Mouse (Mus musculus) liver, embryonic 14.5 days (tissue): Measurements from ENCODE around the gene Rin3. TPM values are rescaled to one million over a fixed set of nuclear protein-coding genes. Genes with fewer than 3 reads are reported as not detected.
A peak's percentile ranks its signal among the peaks of the same experiment; 100 is the strongest.

Experiments
- ATAC-seq: fragments of 200-750 bp; cut with Nextera tagmentation; 2 replicates; pipeline ENCODE4 v1.8.0; 2017; ENCODE audit warnings: moderate number of reproducible peaks, mild to moderate bottlenecking, moderate library complexity; ENCODE audit not compliant: insufficient read depth
- DNase-seq, 3 experiments: peaks; one replicate each; pipeline ENCODE4 v3.0.0-alpha.2; 2012 to 2013; ENCODE audit warnings: low read depth in 3 of 3, low spot score in 3 of 3
- H3K27ac ChIP-seq: fragments of 300-500 bp; sonication (generic); 2 replicates; pipeline ENCODE4 v1.5.1; 2014; ENCODE audit warnings: moderate library complexity, mild to moderate bottlenecking, control low read depth, inconsistent platforms
- H3K27me3 ChIP-seq: fragments of 300-500 bp; sonication (generic); 2 replicates; pipeline ENCODE4 v1.6.1; 2014; ENCODE audit warnings: mild to moderate bottlenecking, low read length, moderate library complexity; ENCODE audit not compliant: control insufficient read depth, insufficient read depth
- H3K36me3 ChIP-seq: fragments of 300-500 bp; sonication (generic); replicated peaks from 2 replicates; pipeline ENCODE4 v1.6.1; 2014; ENCODE audit warnings: low read depth; ENCODE audit not compliant: control insufficient read depth, insufficient read depth
- H3K4me1 ChIP-seq, 2 experiments: fragments of 200-500 bp in 1 of 2; fragments of 300-500 bp in 1 of 2; sonication (generic) in 1 of 2; replicated peaks; 2 replicates each; pipeline ENCODE4 v1.6.1; 2012 to 2014; ENCODE audit warnings: antibody characterized with exemption in 1 of 2, inconsistent platforms in 1 of 2, low read length in 1 of 2; ENCODE audit not compliant: control insufficient read depth in 2 of 2, insufficient read depth in 2 of 2
- H3K4me2 ChIP-seq: fragments of 300-500 bp; sonication (generic); 2 replicates; pipeline ENCODE4 v1.6.1; 2014; ENCODE audit warnings: low read depth, mild to moderate bottlenecking, control low read depth, moderate library complexity
- H3K4me3 ChIP-seq, 2 experiments: fragments of 200-500 bp in 1 of 2; fragments of 300-500 bp in 1 of 2; sonication (generic) in 1 of 2; 2 replicates each; pipeline ENCODE4 v1.5.1; 2012 to 2014; ENCODE audit warnings: low read depth in 2 of 2, low read length in 2 of 2, mild to moderate bottlenecking in 2 of 2, control low read depth in 1 of 2, inconsistent platforms in 1 of 2, moderate library complexity in 1 of 2; ENCODE audit not compliant: insufficient read depth in 1 of 2
- H3K9ac ChIP-seq: fragments of 300-500 bp; sonication (generic); replicated peaks from 2 replicates; pipeline ENCODE4 v1.6.1; 2014; ENCODE audit warnings: mild to moderate bottlenecking, control low read depth, moderate library complexity
- H3K9me3 ChIP-seq: fragments of 300-500 bp; sonication (generic); 2 replicates; pipeline ENCODE4 v1.6.1; 2016; ENCODE audit warnings: low read length, mixed read lengths; ENCODE audit not compliant: control insufficient read depth
- CTCF ChIP-seq: IDR thresholded peaks from 2 replicates; pipeline ENCODE4 v1.5.1; 2016; ENCODE audit warnings: antibody characterized with exemption, low read depth, control low read depth
- EP300 ChIP-seq: IDR thresholded peaks from 2 replicates; pipeline ENCODE4 v1.6.1; 2016; ENCODE audit warnings: antibody characterized with exemption, low read depth
- WGBS: fragments of 180-500 bp; shearing (Covaris S2); extraction: QIAGEN DNeasy Blood & Tissue Kit; methylation state at CpG from one replicate; pipeline ENCODE4 v1.1.7; 2014; ENCODE audit not compliant: insufficient replicate concordance; 5-methylcytosine and 5-hydroxymethylcytosine counted together
- polyA plus RNA-seq, 2 experiments: library from polyadenylated mRNA; depleted of rRNA in 1 of 2; stranded (reverse) in 1 of 2; unstranded in 1 of 2; fragments of >200 nt; fragmentation: Nextera tagmentation in 1 of 2; extraction: Ambion mirVana in 1 of 2; gene quantifications; 2 replicates each; pipeline versions ENCODE4 v1.2.1 to v1.2.3; 2012 to 2014

The Rin3 gene
- polyA plus RNA-seq, 2 experiments: 3.1 to 4.5 TPM

GRCm38 (mm10) chr12:102366126-102366816 lies 83.4 kb downstream of the Rin3 start:
- no peak overlapping the region for H3K27ac ChIP-seq
- no peaks in the 10 kb centered on the region for H3K27me3 ChIP-seq
- DNase-seq (no peak), ATAC-seq (no peak)
- H3K4me2 ChIP-seq: no peak overlapping the region
- 73% methylated on average over 9 of the region's 9 CpGs for WGBS
- no peaks in the 10 kb centered on the region; the same call in 1 of the 2 replicates for H3K36me3 ChIP-seq
- H3K9me3 ChIP-seq: no peaks in the 10 kb centered on the region
- H3K4me3 ChIP-seq: no peak overlapping the region
- H3K4me1 ChIP-seq: peaks cover 0 to 8% of the 10 kb centered on the region in 2 experiments; a peak in 2 of 4 replicates
- no peak overlapping the region for H3K9ac ChIP-seq
- TF ChIP-seq CTCF (no peak), EP300 (no peak)

DNA sequence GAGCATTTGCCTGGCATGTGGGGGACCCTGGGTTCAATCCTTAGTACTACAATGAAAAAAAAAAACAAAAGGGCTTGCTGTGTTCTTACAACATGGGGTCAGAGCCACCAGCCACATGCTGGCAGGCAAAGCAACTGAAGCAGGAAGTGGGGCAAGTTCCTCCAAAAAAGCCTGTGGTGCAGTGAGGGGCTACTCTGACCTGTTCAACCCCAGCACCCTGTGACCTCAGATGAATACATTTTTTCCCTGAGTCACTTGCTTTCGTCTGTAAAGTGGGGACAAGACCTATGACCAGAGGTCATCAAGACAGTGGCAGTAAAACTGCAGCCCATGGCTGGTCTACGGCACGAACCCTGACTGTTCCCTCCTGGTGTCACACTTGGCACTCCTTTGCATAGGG lies 84.2 kb downstream of the Rin3 start:
- Histone ChIP-seq H3K9me3 (no peaks in the 10 kb centered on the region), H3K4me1 (peaks cover 0 to 8% of the 10 kb centered on the region in 2 experiments; a peak in 2 of 4 replicates), H3K27ac (no peak overlapping the region), H3K36me3 (no peaks in the 10 kb centered on the region), H3K9ac (no peak overlapping the region), H3K4me3 (no peak overlapping the region), H3K27me3 (no peaks in the 10 kb centered on the region), H3K4me2 (no peak overlapping the region)
- DNase-seq (no peak), ATAC-seq (no peak)
- WGBS: 63% methylated on average over 3 of the region's 3 CpGs
- TF ChIP-seq CTCF (no peak), EP300 (no peak)

- no peak overlapping the region for H3K4me3 ChIP-seq
- H3K27me3 ChIP-seq: no peaks in the 10 kb centered on the region
- TF ChIP-seq EP300 (no peak), CTCF (no peak)
- H3K9me3 ChIP-seq: no peaks in the 10 kb centered on the region
- WGBS: 36% methylated on average over 7 of the region's 7 CpGs
- no peak overlapping the region for H3K27ac ChIP-seq
- no peak for DNase-seq
- no peak for ATAC-seq
- H3K4me2 ChIP-seq: no peak overlapping the region
- no peaks in the 10 kb centered on the region for H3K36me3 ChIP-seq
- no peak overlapping the region for H3K9ac ChIP-seq
- peaks cover 0 to 8% of the 10 kb centered on the region in 2 experiments; a peak in 2 of 4 replicates for H3K4me1 ChIP-seq
Observed at GRCm38 (mm10) chr12:102368066-102368465, 85.2 kb downstream of the Rin3 start.

DNA sequence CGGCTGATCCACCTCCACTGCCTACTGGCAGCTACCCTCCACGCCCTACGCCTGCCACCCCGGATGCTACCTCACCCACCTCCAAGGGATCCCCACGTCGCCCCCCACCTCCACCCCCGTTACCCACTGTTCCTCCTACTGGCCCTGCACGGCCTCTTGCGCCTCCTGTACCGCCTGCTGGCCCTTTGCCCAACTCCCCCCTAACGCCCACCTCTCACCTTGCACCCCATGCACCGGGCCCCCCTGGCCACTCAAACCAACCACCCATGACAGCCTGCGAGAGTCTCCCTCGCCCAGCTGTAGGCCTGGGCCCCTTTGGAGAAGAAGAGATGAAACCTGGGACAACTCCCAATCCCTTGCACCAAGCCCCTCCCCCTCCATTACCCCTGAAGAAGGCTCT lies 85.7 kb downstream of the Rin3 start:
- no peak for TF ChIP-seq CTCF
- no peak for TF ChIP-seq EP300
- DNase-seq (no peak), ATAC-seq (no peak)
- H3K27ac ChIP-seq: no peak overlapping the region
- H3K9me3 ChIP-seq: no peaks in the 10 kb centered on the region
- 65% methylated on average over 14 of the region's 14 CpGs for whole genome bisulfite sequencing
- H3K4me3 ChIP-seq: 0 out of 4 replicates have a peak overlapping the region, but pooled peaks of 1 of the 2 experiments have one; percentile 10
- H3K4me2 ChIP-seq: peak overlapping the region; percentile 15; the same call in 1 of the 2 replicates
- H3K9ac ChIP-seq: no peak overlapping the region
- no peaks in the 10 kb centered on the region for H3K36me3 ChIP-seq
- H3K4me1 ChIP-seq: peaks cover 0 to 8% of the 10 kb centered on the region in 2 experiments; a peak in 2 of 4 replicates
- no peaks in the 10 kb centered on the region for H3K27me3 ChIP-seq

DNA sequence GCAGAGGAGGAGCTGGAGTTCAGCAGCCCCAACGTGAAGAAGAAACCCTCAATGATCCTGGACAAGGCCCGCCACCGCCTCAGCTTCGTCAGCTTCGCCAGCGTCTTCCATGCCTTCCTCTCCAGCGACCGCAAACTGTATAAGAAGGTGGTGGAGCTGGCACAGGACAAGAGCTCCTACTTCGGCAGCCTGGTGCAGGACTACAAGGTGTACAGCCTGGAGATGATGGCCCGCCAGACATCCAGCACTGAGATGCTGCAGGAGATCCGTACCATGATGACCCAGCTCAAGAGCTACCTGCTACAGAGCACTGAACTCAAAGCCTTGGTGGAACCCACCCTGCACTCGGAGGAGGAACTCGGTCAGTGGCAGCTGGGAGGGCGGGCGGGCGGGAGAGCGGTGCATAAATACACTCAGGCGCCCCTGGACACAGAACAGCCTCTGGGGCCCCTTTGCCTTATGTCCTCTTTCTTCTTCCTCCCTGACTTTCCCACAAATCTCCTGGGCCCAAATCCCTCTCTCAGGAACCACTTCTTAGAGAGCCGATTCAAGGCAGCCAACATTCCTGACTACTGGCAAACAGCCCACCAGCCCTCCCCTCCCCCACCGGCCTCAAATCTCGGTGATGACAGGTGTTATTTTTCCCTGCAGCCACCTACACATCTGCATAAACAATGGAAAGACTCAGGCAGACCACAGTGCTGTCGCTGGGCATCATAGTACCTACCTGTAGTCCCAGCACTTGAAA lies 86.8 kb downstream of the Rin3 start:
- Histone ChIP-seq H3K36me3 (no peaks in the 10 kb centered on the region), H3K9me3 (no peaks in the 10 kb centered on the region), H3K9ac (no peak overlapping the region), H3K27ac (no peak overlapping the region), H3K4me1 (peaks cover 0 to 8% of the 10 kb centered on the region in 2 experiments; a peak in 2 of 4 replicates), H3K27me3 (no peaks in the 10 kb centered on the region), H3K4me2 (peak overlapping the region; percentile 8; the same call in 1 of the 2 replicates), H3K4me3 (no peak overlapping the region)
- TF ChIP-seq EP300: no peak
- TF ChIP-seq CTCF: no peak
- WGBS: 70% methylated on average over 22 of the region's 22 CpGs
- ATAC-seq (no peak), DNase-seq (no peak)
